Mouse (Mus musculus) heart, adult 18-20 months (tissue): ENCODE data around the gene Doc2g. TPM values are rescaled to one million over a fixed set of nuclear protein-coding genes. Genes with fewer than 3 reads are reported as not detected.

ENCODE experiments used
- DNase-seq, 2 experiments: peaks; one replicate each; pipeline ENCODE4 v3.0.0; 2021 to 2022; ENCODE audit warnings: mixed read lengths in 1 of 2
- total RNA-seq, 2 experiments: library from RNA; stranded (reverse); gene quantifications; 2 replicates each; pipeline ENCODE4 v1.2.3; 2021

Doc2g gene
- total RNA-seq, 2 experiments from 2014 or later = 241 to 281 TPM

DNA sequence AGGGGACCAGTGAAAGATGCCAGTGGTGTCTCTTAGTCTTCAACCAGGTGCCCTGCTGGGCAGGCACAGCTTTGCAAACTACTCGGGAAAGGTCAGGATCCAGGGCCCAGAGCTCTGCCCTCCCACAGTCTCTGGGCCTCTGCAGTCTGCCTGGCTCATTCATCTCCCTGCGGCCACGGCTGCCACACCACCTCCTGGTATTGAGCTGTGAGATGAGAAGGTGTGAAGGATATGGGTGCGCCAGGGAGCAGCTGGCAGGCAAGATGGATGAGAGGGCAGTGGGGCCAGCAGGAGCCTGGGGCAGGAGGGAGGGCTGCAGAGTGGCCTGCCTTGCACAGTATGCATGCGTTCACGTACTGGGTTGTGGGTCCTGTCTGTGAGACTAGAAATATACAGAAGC, 12.3 kb upstream of the Doc2g start:
- DNase-seq = no peak

DNA sequence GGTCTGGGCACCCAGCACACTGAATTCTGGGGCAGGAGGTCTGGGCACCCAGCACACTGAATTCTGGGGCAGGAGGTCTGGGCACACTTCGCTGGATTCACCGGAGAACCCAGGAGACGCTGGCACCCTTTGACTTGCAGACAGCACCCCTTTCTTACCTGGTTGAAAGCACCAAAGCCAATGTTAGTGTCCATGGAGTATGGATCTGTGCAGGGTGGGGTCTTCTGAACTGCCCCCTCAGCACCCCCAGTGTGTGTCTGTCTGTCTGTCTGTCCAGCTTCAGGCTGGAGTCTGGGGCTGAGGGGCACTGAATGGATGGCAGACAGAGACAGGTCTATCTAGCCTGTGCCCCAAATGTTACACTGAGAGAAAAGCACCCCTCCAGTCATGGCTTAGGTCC, 11.6 kb upstream of the Doc2g start:
- no peak for DNase-seq

DNA sequence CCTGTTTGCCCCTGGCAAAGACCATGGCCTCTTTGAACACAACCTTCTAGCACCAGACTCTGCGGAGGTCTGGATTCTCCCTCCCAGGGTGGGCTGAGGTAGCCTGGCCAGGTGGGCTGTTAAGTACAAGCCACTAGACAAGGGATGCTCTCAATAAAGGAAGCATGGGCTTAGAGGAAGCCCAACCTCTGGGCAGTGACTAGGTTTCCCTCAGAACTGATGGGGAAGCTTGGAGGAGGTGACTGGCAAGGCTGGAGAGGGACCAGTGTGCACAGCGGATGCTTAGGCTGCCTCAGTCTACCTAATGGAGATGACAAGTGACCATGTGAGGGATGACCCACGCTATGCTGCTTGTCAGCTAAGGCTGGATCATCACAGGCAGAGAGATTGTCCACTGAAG, 11.1 kb upstream of the Doc2g start:
- no peak for DNase-seq

DNA sequence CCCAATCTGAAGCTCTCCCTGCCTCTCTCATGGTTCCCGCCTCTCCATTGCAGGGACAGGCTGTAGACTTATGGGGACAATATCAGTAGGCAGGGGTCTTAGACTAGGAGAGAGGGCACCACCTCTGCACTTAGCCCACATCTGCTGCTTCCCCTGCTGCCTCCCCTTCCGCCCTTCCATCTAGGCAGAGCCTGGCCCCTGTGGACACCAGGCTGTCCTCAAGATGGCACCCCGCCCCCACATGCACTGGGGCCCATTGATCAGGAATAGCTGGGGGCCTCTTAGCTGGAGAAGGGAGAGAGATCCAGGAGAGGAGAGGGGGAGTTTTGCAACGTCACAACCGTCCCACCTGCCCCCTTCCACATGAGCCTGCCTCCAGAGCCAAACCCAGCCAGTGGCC, 10.7 kb upstream of the Doc2g start, which contains the start of gene Tbx10:
Gene Tbx10 (plus strand): TSS at position 337 of the 400 bp plus-strand sequence.
- DNase-seq = no peak

- no peak for DNase-seq
These were observed 8.2 kb upstream of the Doc2g start for GRCm38 (mm10) chr19:3994932-3995331.

DNA sequence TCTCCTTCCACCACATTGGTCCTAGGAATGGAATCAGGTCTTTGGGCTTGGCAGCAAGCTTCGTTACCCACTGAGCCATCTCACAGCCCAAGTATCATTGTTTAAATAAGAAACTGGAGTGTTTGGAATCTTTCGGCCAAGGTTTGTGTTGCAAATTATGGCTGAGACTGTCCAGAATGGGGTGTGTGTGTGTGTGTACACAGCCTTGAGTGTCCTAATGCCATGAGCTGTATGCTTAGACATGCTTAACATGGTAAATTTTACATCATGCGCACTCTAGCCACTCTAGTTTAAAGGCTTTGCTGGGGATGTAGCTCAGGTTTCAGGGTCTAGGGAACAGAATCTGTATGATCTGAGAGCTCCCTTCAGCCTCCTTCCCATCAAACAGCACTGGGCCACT, 7.6 kb upstream of the Doc2g start:
- no peak for DNase-seq

DNA sequence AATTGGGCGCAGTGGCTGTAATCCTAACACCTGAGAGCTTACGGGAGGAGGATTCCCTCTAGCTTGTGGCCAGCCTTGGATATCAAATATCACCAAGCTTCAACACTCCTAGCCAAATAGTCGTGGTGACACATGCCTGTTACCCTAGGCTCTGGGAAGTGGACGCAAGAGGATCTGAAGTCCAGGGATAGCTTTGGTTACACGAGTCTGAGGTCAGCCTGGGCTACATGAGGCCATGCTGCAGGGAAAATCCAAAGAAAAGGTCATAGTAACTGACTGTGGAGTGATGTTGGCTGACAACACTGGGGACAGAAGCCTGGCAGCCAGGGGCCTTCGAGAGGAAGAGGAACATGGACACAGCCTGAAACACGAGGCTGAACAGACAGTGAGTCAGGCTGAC, 7.0 kb upstream of the Doc2g start:
- no peak for DNase-seq

DNA sequence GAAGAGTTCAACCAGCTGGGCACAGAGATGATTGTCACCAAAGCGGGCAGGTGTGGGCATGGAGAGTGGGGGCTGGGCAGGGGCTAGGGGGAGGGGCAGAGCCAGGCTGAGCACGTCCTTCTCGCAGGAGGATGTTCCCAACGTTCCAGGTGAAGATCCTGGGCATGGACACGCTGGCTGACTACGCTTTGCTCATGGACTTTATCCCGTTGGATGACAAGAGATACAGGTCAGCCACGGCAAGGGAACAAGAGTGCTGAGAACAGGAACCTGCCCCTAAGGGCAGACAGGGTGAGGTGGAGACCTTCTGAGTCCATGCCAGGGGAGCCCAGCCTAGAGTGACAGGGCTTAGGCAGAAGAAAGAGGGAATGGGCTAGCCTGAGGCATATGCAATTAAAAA, 6.4 kb upstream of the Doc2g start:
- no peak for DNase-seq

DNA sequence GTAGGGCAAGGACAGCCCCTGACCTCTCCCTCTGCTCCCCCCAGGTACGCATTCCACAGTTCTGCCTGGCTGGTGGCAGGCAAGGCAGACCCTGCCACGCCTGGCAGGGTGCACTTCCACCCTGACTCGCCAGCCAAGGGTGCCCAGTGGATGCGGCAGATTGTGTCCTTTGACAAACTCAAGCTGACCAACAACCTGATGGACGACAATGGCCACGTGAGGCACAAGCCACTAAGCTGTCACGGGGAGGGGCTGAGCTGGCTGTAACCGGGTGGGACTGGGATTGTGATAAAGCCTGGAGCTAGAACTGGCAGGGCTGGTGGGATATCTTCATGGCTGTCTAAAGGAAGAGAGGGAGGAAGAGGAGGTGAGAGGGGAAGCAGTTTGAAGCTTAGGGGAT, 5.9 kb upstream of the Doc2g start:
- no peak for DNase-seq

DNA sequence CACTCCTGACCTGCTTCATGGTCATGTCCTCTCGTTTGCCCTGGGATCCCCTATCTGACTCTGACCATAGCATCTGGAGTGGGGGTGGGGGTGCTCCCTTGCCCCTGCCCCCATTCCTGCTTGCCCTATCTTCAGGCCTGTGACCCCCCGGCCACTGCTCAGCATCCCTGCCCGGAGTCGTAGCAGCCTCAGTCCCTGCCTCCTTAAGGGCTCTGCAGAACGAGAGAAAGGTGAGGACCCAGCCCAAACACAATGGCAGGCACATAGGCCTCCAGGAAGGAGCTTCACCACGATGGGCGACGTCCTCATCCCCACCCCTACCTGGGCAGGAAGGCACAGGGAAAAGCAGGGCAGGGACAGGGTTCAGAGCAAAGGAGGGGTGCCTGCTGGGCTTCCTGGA, 4.8 kb upstream of the Doc2g start:
- no peak for DNase-seq

DNA sequence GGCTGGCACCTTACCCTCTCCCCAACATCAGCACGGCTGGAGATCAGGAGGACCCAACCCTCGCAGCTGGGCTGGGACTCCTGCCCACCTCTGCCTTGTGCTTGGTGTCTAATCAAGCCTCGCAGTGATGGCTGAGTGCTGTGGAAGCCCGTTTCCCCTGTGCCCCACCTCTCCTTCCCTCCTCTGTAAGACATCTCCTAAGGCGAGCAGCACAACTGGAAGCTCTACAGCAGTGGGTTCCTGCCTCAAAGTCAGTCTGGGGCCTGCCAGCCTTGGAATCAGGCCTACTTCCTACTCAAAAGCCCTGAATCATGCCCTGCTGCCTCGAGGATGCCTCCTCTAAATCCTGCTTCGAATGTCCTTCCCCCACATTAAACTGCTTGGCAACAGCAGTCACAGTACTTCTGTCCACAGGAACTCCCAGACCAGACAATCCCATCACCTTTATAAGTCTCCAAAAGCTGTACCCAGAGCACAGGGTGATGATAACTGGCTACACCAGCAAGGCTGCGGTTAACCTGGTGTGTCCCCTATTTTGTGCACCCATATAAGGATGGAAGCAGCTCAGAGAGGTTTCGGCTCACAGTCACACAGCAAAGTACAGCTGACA, 3.9 kb upstream of the Doc2g start:
- DNase-seq = no peak

DNA sequence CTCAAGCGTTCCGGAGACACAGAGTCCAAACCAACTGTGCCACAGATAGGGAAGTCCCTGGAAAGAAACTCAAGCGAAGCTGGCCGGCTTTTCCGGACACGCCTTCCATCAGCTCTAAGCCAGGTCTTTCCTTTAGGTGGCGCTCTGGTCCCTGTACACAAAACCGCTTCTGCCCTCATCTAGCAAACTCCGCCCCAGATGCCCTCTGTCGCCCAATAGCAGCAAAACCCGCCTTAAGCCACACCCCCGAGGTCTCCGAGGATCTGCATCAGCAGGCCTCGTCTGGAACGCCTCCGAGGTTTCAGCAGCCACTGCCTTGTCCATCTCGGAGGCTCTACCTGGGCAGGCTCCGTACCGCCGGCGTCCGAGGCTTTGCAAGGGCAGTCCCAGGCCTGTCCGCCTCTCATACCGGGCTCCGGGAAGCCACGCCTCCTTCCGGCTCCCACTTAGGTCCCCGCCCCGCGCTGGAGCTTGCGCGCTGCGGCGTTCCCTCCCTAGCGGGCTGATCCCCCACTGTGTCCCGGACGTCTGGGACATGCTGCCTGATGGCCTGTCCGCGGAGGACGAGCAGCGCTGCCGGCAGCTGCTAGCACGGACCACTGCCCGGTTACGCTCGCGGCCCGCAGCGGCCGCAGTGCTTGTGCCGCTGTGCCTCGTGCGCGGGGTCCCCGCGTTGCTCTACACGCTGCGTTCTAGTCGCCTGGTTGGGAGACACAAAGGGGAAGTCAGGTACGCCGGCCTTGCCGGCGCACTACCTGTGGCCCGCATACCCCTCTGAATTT, 2.8 kb upstream of the Doc2g start, which contains the start of the genes Nudt8 and Gm49405:
Gene Nudt8 (plus strand): TSS at position 462 of the 782 bp plus-strand sequence.
Gene Gm49405 (plus strand): TSS at position 508 of the 782 bp plus-strand sequence.
- DNase-seq = peak; percentile 98 to 99

GRCm38 (mm10) chr19:4000949-4001525, 2.1 kb upstream of the Doc2g start:
- DNase-seq = peak in 1 of 2 experiments; percentile 45

GRCm38 (mm10) chr19:4001752-4002151, 1.4 kb upstream of the Doc2g start:
- peak in 1 of 2 experiments; percentile 34 for DNase-seq

- peak in 1 of 2 experiments; percentile 25 for DNase-seq
These were observed 528 bp downstream of the Doc2g start for GRCm38 (mm10) chr19:4003641-4004040.

GRCm38 (mm10) chr19:4004331-4004730, 1.2 kb downstream of the Doc2g start:
- DNase-seq = peak in 1 of 2 experiments; percentile 35

DNA sequence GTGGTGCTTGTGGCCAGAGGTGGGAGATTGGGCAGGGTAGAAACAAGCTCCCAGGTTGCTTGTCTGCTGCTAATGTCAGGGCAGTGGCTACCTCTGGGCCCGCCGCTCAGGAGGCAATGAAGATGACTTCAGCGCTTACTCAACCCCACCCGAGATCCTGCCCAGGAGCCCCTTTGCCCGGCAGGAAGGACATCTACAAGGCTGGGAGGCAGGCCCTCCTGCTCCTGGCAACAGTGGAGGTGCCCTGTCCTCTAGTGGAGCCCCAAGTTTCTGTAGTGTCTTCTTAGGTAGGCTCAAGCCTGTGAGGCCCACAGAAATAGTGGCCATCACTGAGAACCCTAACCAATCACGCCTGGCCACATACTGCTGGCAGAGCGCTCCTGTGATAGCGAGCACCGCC, 2.0 kb downstream of the Doc2g start:
- no peak for DNase-seq

GRCm38 (mm10) chr19:4005971-4006370, 2.9 kb downstream of the Doc2g start:
- DNase-seq = no peak

GRCm38 (mm10) chr19:4011086-4011485, 8.0 kb downstream of the Doc2g start:
- DNase-seq = no peak

DNA sequence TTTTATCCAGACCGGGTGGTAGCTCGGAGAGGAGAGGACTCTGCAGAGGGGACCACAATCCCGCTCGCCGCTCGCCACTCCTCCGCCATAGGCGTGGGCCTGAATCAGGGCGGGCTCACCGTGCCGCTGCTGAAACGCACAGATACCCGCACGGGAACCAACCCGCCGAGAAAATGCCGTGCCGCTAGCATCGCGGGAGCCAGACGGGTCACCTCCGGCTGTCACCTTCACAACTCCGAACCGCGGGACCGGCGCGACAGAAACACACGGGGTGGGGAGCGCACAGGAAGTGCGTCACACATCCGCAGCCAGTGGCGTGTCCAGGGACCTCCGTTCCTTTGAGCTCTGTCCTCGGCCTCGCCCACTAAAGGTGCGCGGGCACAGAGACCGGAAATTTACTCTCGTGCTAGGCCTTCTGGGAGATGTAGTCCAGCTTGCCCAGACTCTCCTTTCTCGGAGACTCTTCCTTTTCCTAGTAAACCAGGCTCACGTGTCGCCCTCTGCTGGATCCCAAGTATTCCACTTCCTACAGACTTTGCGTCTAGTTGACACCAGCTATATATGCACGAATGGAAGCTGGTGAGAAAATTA, 9.4 kb downstream of the Doc2g start, which contains the start of gene Ndufv1:
Gene Ndufv1 (minus strand): TSS at position 375 of the 591 bp plus-strand sequence.
- DNase-seq = peak; percentile 97 to 99

GRCm38 (mm10) chr19:4013066-4013465, 10.0 kb downstream of the Doc2g start:
- DNase-seq = no peak

DNA sequence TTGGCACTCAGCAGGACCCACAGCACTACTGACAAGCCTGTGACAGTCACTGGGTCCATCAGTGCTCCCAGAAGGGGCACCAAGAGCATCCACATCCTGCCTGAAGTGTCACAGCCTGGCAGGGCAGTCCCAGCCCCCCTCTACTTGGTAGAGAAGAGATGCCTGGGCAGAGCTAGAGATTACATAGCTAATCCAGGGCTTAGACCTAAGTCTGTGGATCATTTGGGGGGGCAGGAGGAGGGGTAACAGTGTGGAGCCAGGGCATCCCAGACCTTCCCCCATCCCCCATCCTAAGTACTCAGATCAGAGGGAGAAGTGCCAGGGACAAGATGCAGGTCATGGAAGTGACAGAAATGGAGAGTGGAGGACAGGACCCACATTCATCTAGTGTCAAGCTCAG, 11.7 kb downstream of the Doc2g start:
- no peak for DNase-seq

- no peak for DNase-seq
These were observed 12.5 kb downstream of the Doc2g start for GRCm38 (mm10) chr19:4015635-4016034.
